Mouse (Mus musculus): ENCODE measurements around the gene Rnf19b. TPM values are rescaled to one million over a fixed set of nuclear protein-coding genes. Genes with fewer than 3 reads are reported as not detected.
A peak's percentile ranks its signal among the peaks of the same experiment; 100 is the strongest.

Rnf19b gene
- total RNA-seq, 2 experiments from 2014 or later = 23.3 to 24.4 TPM

DNA sequence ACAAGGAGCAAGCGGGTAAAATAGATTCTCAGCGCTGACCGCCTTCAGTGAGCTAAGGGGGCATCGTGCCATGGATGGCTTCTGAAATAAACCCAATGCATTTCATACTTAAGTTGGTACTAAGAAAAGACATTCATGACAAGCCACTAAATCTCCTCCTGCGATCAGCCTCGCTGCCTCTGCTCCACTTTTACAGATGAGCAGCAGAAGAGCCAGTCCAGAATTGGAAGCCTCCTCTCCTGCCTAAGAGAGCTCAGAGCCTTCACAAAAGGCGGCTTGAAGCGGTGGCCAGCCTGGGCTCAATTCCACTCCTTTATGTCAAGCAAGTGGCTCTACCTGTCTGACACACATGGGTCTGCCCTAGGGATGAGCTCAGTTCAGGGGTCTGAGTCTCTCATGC, 58.6 kb downstream of the Rnf19b start:
- DNase-seq (ENCODE audit: low spot score) = no peak

DNA sequence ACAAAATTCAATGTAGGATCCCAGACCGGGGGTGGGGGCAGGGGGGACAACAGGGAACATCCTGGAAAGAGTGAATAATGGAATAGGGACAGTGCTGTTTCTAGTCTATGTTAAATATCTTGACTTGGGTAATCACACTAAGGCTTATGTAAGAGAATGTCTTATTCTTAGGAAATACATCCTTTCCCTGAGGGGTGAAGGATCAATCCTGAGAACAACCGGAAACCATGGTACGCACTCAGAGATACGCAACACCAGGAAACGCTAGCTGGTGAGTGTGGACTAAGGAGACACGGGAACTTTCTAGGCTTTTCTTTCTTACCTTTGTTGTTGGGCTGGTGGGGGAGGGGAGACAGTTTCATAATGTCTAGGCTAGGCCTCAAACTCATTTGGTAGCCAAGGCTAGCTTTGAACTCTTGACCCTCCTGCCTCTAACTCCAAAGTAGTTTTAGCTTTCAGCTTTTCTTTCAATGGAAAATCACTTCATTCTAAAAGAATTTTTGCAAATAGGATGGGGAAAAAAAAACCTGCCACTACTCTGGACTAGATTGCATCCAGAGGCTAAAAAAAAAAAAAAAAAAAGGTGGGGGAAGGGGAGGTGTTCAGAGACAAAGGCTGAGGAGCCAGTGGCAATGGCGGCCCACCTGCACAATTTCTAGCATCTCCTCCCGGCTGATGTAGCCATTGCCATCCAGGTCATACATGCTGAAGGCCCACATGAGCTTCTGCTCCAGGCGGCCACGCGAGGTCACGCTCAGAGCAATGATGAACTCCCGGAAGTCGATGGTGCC, 59.8 kb downstream of the Rnf19b start:
- no peak for DNase-seq (ENCODE audit: low spot score)

GRCm38 (mm10) chr4:129119708-129120107, 61.6 kb downstream of the Rnf19b start:
- no peak for DNase-seq (ENCODE audit: low spot score)

DNA sequence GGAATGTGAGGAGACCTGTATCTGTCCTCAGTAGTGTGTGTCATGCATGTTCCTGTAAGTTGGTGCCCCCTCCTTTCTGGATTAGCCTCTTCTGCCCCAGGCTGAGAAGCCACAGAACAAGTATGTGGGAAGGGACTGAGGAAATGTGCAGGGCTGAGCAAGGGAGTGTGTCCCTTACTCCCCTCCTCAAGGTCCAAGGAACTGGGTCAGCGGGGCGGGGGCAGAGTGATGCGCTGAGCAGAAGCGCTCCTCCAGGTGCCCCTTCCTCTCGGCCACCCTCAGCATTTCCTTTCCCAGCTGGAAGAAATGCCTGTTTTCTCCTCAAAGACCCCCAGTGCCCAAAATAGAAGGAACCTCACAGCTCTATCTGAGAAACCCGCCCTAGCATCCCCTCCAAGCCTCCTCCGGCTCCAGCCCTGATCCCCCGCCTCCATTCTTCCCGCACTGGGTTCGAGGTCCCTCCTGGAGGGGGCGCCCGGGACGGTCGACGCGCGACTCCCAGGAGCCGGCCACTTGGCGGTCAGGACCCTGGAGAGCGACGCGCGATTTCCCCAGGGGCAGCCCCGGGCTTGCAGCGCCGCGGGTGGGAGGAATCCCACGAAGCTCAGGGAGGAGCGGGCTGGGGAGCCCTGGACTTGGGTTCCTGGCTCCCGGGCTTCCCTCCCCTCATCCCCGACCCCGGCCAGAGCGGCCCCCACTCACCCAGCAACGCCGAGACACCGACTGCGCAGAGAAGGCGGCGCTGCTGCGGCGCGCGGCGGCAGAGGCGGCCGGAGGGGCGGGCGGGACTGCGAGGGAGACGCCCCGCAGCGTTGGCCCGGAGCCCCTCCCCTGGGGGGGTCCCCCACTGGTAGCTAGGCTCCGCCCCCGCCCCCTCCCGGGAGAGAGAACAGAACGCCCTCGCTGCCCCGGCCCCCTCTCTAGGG, 62.7 kb downstream of the Rnf19b start:
- DNase-seq (ENCODE audit: low spot score) = peak; percentile 44

DNA sequence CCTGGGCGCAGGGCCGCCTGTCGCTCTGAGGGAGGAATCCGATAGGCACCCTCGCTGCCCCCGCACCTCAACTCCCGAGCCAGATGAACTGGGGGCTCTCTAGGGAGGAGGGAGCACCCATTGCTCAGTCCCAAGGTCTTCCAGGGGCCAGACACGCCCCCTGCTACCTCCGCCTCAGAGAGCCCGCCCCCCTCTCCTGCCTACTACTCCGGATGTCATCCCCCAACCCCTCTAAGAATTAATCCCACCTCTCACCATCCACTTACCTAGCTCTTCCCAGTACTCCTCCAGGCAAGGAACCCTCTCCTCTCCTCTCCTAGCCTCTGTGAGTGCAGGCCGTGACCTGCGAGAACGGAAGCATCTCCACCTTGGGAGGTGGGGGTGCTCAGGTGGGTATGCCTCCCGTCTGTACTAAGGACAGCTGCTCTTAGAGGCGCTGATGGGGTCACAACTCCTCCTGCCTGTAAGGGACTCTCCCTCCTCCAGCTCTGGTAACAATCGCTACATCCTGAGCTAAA, 63.6 kb downstream of the Rnf19b start, which contains the start of gene Hpca:
TSS of gene Hpca (minus strand) at position 468 of the 518 bp plus-strand sequence.
- no peak for DNase-seq (ENCODE audit: low spot score)

DNA sequence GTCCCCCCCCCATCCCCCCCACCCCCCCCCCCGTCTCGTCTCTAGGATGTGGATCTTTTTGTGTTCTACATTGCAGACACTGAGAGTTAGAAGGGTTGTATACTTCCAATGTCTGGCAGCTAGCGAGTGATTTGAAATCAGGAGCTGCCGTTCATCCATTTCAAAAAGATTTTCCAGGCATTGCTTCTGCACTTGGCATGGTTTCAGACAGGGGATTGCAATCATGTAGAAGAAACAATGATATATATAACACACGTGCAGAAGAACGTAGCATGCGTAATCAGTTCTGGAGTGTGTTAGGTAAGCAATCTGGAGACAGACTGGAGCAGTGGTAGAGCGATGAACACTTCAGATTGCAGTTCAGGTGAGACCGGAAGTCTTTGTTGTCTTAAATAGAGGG, 64.0 kb downstream of the Rnf19b start:
- DNase-seq (ENCODE audit: low spot score) = no peak

GRCm38 (mm10) chr4:129122719-129123118, 64.6 kb downstream of the Rnf19b start:
- DNase-seq (ENCODE audit: low spot score) = no peak

DNA sequence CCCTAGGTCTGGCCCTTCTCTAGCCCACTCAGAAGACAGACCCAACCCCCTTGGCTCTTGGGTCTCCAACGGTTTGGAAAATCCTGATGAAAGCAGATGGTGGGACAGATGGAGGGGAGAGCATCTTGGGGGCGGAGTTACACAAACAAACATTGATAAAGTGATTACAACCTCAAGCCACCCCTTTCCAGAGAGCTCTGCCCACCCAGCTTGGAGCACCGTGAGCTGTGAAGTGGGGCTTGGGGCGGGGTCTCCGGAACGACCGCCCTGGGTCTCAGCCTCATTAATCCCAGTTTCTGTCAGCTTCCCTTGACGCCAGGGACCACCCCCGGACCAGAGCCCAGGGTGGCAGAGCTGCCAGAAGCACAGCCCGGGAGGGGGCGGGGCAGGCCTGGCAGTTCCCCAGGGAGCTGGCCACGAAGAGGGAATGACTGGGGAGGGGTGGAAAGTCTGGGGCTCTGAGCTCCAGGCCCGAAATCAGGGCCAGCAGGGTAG, 66.6 kb downstream of the Rnf19b start:
- DNase-seq (ENCODE audit: low spot score) = no peak

DNA sequence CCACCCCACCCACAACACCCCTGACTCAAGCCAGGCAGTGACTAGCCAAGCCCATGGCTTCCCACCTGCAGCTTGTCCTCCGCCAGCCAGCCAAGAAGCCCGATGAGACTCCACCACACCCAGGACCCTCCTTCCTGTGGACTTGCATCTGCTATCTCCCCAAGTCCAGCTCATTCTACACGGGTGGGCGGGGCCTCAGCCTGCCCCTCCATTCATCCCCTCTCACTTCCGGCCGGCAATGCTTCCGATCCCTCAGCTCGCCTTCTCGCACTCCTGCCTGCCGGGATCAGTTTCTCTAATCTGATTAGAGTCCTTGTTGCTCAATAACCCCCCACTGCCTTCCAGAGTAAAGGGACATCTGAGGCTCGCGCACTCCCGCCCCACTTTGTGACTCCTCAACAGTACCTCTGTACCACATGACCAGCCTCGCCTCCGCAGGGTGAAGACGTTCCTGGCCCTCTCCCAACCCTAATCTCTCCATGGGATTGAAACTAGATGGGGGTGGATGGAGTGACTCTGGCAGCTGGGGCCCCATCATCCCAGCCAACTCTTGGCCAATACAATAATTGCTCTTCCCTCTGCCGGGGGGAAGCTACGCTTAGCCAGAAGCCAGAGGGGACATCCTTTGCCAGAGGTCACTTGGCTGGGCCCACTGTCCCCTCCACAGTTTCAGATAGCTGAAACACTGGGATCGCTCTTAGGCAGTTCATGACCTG, 67.8 kb downstream of the Rnf19b start:
- DNase-seq (ENCODE audit: low spot score) = peak; percentile 35

DNA sequence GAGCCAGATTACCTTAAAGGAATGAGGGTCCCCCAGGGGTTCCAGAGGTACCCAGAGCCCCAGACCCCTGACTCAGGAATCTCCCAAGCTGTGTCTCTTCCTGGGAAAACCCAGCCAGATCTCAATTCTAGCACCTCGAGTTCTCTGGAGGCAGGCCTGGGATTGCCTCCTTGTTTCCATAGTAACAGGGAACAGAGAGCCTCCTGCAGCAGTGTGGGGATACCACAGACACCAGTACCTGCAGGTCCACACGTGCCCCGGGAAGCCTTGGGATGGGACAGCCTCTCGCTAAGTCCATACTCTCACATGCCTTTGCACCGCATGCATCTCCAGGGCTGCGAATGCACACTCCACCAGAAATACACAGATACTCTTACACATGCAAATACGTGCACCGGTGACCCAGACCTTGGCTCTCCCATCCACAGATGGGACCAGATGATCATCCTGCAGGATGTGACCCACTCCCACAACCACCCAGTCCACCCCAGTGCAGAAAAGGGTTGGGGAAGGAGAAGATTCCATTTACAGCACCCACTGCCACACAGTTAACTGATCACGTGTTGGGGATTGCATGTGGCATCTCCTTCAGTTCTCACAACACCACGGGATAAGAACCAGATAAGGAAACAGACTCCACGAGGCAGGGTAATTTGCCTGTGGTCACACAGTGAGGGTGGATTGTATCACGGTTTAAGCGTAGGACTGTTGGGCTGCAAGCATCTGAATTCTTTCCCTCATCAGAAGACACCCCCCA, 70.7 kb downstream of the Rnf19b start:
- no peak for DNase-seq (ENCODE audit: low spot score)

DNA sequence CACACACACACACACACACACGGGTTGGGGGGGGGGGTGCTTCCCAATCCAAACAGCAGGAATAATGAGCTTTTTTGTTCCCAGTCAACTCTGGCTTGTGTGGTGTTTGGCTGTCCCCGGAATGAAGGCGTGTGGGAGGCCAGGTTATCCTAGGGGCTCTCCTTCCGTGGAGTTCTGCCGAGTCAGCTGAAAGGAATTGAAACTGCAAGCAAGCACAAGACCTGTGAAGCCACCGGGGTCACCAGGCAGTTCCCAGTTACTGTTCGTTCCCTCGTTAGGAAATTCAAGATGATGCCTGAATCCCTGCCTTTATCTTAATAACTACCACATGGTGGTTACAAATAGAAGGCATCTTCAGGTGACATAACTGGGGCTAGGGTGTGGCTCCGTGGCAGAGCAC, 71.3 kb downstream of the Rnf19b start:
- no peak for DNase-seq (ENCODE audit: low spot score)

DNA sequence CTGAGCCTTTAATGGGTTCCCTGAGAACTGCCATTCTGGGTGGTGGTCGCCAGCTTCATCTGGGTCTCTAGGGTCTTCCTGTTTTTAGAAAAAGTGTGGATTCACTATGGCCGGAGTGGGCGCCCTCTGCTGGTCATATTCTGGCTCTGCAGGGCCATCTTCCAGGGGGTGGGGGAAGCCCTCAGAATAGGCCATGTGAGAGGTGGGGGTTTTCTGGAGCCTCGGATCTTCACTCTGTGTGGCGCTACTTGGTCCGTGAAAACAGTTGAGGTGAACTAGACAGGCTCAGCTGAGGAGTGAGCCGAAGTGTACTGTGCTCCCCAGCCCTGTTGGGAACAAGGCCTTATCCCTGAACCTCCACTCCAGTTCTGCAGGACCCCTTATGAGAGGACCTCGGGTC, 72.1 kb downstream of the Rnf19b start:
- no peak for DNase-seq (ENCODE audit: low spot score)

GRCm38 (mm10) chr4:129130755-129131303, 72.8 kb downstream of the Rnf19b start:
- DNase-seq (ENCODE audit: low spot score) = no peak

GRCm38 (mm10) chr4:129134799-129135585, 76.9 kb downstream of the Rnf19b start:
- peak; percentile 69 for DNase-seq (ENCODE audit: low spot score)

Other genes with a start within 250 kb of the Rnf19b start
- under 1 TPM; 0.34 to 0.45 TPM for gene Trim62, start 174.7 kb upstream of the Rnf19b start, total RNA-seq (2021)
- gene Azin2, start 95.8 kb upstream of the Rnf19b start, total RNA-seq (2021) = 1 to 10 TPM; 2.3 to 3.4 TPM
- 10 to 100 TPM; 24.1 to 24.3 TPM for gene Ak2, start 66.3 kb upstream of the Rnf19b start, total RNA-seq (2021)
- gene Tmem54, start 47.3 kb downstream of the Rnf19b start, total RNA-seq (2021) = not detected
- not detected for gene Hpca, start 63.8 kb downstream of the Rnf19b start, total RNA-seq (2021)
- 10 to 100 TPM; 67.3 to 72.7 TPM for gene Fndc5, start 78.7 kb downstream of the Rnf19b start, total RNA-seq (2021)
- gene S100pbp, start 131.5 kb downstream of the Rnf19b start, total RNA-seq (2021) = 1 to 10 TPM; 2.9 to 4.1 TPM
- 10 to 100 TPM; 38.8 to 39.5 TPM for gene Yars, start 131.5 kb downstream of the Rnf19b start, total RNA-seq (2021)
- 1 to 10 TPM; 1.4 to 1.8 TPM for gene C77080, start 203.1 kb downstream of the Rnf19b start, total RNA-seq (2021)
- gene Sync, start 229.3 kb downstream of the Rnf19b start, total RNA-seq (2021) = 10 to 100 TPM; 49.2 to 49.5 TPM

Measured in gastrocnemius, adult 18-20 months (tissue).